Comparison of ENCODE assay signal across 27 mouse cellular contexts in genomic region chr2:38725427-38725826, GRCm38 (mm10). TPM values are rescaled to one million over a fixed set of nuclear protein-coding genes. Genes with fewer than 3 reads are reported as not detected.
DNase-seq lines count a peak whose midpoint lies in the region; ATAC-seq and TF ChIP-seq lines count a peak whose summit lies in the region.
"Had no signal": no experiment of that assay in that cellular context is flagged by ENCODE, and none has a peak within 500 bp of the region (broad histone marks: within the 10 kb centered on the region; RNA-seq: fewer than 3 reads in every experiment).

No protein-coding gene starts in this region.

- H3K27me3 ChIP-seq in lung, embryonic 16.5 days (ENCODE audit: control insufficient read depth, insufficient read depth, low read depth, low read length): no peaks in the 10 kb centered on the region
- H3K27me3 ChIP-seq in lung, postnatal 0 days (replicated peaks; ENCODE audit: insufficient read depth, low read length): no peaks in the 10 kb centered on the region
- no peaks in the 10 kb centered on the region for H3K27me3 ChIP-seq in midbrain, postnatal 0 days (ENCODE audit: insufficient read depth, low read length)
- H3K27me3 ChIP-seq: embryonic facial prominence, embryonic 13.5 days; forebrain, embryonic 15.5 days; liver, embryonic 12.5 days had no signal

- no peak for TF ChIP-seq CTCF in lung, postnatal 0 days (IDR thresholded peaks at IDR 0.05)
- no peak for TF ChIP-seq CTCF in midbrain, postnatal 0 days (IDR thresholded peaks at IDR 0.05)

- no peak for TF ChIP-seq EP300 in lung, postnatal 0 days (IDR thresholded peaks at IDR 0.05)

- H3K4me1 ChIP-seq in lung, embryonic 16.5 days (replicated peaks; ENCODE audit: control insufficient read depth, insufficient read depth, low read length): peaks cover 3% of the 10 kb centered on the region; the same call in 1 of the 2 replicates
- no peaks in the 10 kb centered on the region for H3K4me1 ChIP-seq in lung, postnatal 0 days (ENCODE audit: insufficient read depth, low read depth, low read length)
- no peaks in the 10 kb centered on the region for H3K4me1 ChIP-seq in midbrain, postnatal 0 days (ENCODE audit: insufficient read depth, low read length)
- H3K4me1 ChIP-seq: embryonic facial prominence, embryonic 13.5 days; forebrain, embryonic 15.5 days; liver, embryonic 12.5 days had no signal

- H3K36me3 ChIP-seq in lung, embryonic 16.5 days (ENCODE audit: control insufficient read depth, insufficient read depth, low read length): no peaks in the 10 kb centered on the region
- H3K36me3 ChIP-seq in lung, postnatal 0 days (ENCODE audit: insufficient read depth, low read length): no peaks in the 10 kb centered on the region
- H3K36me3 ChIP-seq in midbrain, postnatal 0 days (ENCODE audit: insufficient read depth, low read length): no peaks in the 10 kb centered on the region
- H3K36me3 ChIP-seq: embryonic facial prominence, embryonic 13.5 days; forebrain, embryonic 15.5 days; liver, embryonic 12.5 days had no signal

- peak; percentile 26 for DNase-seq in embryo, embryonic 11 days
- no peak for DNase-seq in embryo, embryonic 9.5 days (ENCODE audit: extremely low spot score)
- no peak for DNase-seq in lung, postnatal 0 days (ENCODE audit: low spot score)
- DNase-seq in mesoderm, embryonic 11.5 days (ENCODE audit: low read depth, low spot score): peak; percentile 30
- DNase-seq in heart, adult 9 months (ENCODE audit: low spot score in 2 of 2): no peak
- no peak for DNase-seq in midbrain, postnatal 0 days (ENCODE audit: low spot score)
- DNase-seq: adrenal gland, postnatal 36 days; cerebellum, adult 2 months; gastrocnemius, adult 2 months; heart, postnatal 4 days; kidney, adult 9 months; kidney, postnatal 25 days; lung, postnatal 10 days; midbrain, embryonic 14.5 days; right cerebral cortex, postnatal 25 days; thymus, postnatal 25 days had no signal

- 55% methylated on average over 3 of the region's 3 CpGs for WGBS in lung, embryonic 16.5 days
- WGBS in lung, postnatal 0 days: 46% methylated on average over 3 of the region's 3 CpGs
- 46% methylated on average over 3 of the region's 3 CpGs for WGBS in midbrain, postnatal 0 days

- H3K9me3 ChIP-seq in lung, embryonic 16.5 days (ENCODE audit: control insufficient read depth, low read length): no peaks in the 10 kb centered on the region
- no peaks in the 10 kb centered on the region for H3K9me3 ChIP-seq in lung, postnatal 0 days (ENCODE audit: low read length)
- no peaks in the 10 kb centered on the region for H3K9me3 ChIP-seq in midbrain, postnatal 0 days (ENCODE audit: low read length)
- H3K9me3 ChIP-seq: embryonic facial prominence, embryonic 13.5 days; forebrain, embryonic 15.5 days; heart, embryonic 13.5 days; liver, embryonic 12.5 days had no signal

- H3K4me3 ChIP-seq in lung, embryonic 16.5 days (ENCODE audit: low read length): no peak overlapping the region
- no peak overlapping the region for H3K4me3 ChIP-seq in lung, postnatal 0 days (ENCODE audit: low read depth, low read length)
- H3K4me3 ChIP-seq in midbrain, postnatal 0 days (ENCODE audit: low read depth, low read length): no peak overlapping the region
- H3K4me3 ChIP-seq: embryonic facial prominence, embryonic 13.5 days; forebrain, embryonic 15.5 days; gastrocnemius, adult 2 months; heart, embryonic 13.5 days; liver, embryonic 12.5 days had no signal

- H3K4me2 ChIP-seq in lung, embryonic 16.5 days (ENCODE audit: low read depth, low read length): no peak overlapping the region
- no peak overlapping the region for H3K4me2 ChIP-seq in lung, postnatal 0 days (replicated peaks; ENCODE audit: low read depth, low read length)
- H3K4me2 ChIP-seq in midbrain, postnatal 0 days (ENCODE audit: low read depth, low read length, poor library complexity, severe bottlenecking): no peak overlapping the region
- H3K4me2 ChIP-seq: embryonic facial prominence, embryonic 13.5 days; forebrain, embryonic 15.5 days; heart, embryonic 13.5 days; liver, embryonic 12.5 days had no signal

- ATAC-seq in lung, embryonic 16.5 days (ENCODE audit: low read depth): no peak
- no peak for ATAC-seq in lung, postnatal 0 days
- no peak for ATAC-seq in midbrain, postnatal 0 days (ENCODE audit: low FRiP score)
- ATAC-seq: activated CD4-positive, CD25-positive, alpha-beta regulatory T cell, adult 4 months; CD4-positive, CD25-positive, alpha-beta regulatory T cell, adult 4 months; forebrain, embryonic 15.5 days; hindbrain, postnatal 0 days; liver, embryonic 12.5 days had no signal

- no peak overlapping the region for H3K9ac ChIP-seq in lung, embryonic 16.5 days (ENCODE audit: low read length)
- no peak overlapping the region for H3K9ac ChIP-seq in lung, postnatal 0 days (replicated peaks; ENCODE audit: low read depth)
- no peak overlapping the region for H3K9ac ChIP-seq in midbrain, postnatal 0 days (replicated peaks; ENCODE audit: low read length, poor library complexity, severe bottlenecking)
- H3K9ac ChIP-seq: embryonic facial prominence, embryonic 13.5 days; forebrain, embryonic 15.5 days; heart, embryonic 13.5 days; liver, embryonic 12.5 days had no signal

- H3K27ac ChIP-seq in lung, embryonic 16.5 days (ENCODE audit: low read length): peak overlapping the region; percentile 30
- no peak overlapping the region for H3K27ac ChIP-seq in lung, postnatal 0 days (ENCODE audit: low read length)
- H3K27ac ChIP-seq in midbrain, postnatal 0 days (ENCODE audit: low read depth, low read length): no peak overlapping the region
- H3K27ac ChIP-seq: embryonic facial prominence, embryonic 13.5 days; forebrain, embryonic 15.5 days; gastrocnemius, adult 2 months; heart, embryonic 13.5 days; hindbrain, postnatal 0 days; liver, embryonic 12.5 days had no signal

RNA-seq across cellular contexts. Expression of gene Nr5a1, which starts 11.1 kb away (rescaled TPM):
- polyA plus RNA-seq in lung, embryonic 16.5 days (2015; fragmentation: Nextera tagmentation; extraction: Ambion mirVana): 0.21 TPM in 1 of 2 replicates, not detected in the other
- 0.08 and 0.15 TPM in 2 replicates for polyA plus RNA-seq in lung, postnatal 0 days (2015; fragmentation: Nextera tagmentation; extraction: Ambion mirVana)
- total RNA-seq in midbrain, postnatal 0 days (2014; rRNA removed): 0.11 and 0.61 TPM in 2 replicates
- 1.2 and 2.1 TPM in 2 replicates for polyA plus RNA-seq in midbrain, postnatal 0 days (2015; fragmentation: Nextera tagmentation; extraction: Ambion mirVana)
- total RNA-seq: gastrocnemius, adult 2 months; granulocyte monocyte progenitor cell, adult 5-6 weeks; left cerebral cortex, adult 18-20 months; megakaryocyte, adult 5-6 weeks had no signal
- polyA plus RNA-seq: activated CD4-positive, CD25-positive, alpha-beta regulatory T cell, adult 4 months; CD4-positive, CD25-positive, alpha-beta regulatory T cell, adult 4 months; cerebellum, adult 2 months; heart, embryonic 13.5 days; liver, embryonic 12.5 days; midbrain, embryonic 14.5 days had no signal

Comparison
In these comparisons a context has a peak if more than half of its experiments do, and no peak if none do; other contexts are left out.
1. DNase-seq: peak in embryo, embryonic 11 days (single experiment) and mesoderm, embryonic 11.5 days (single experiment); none in embryo, embryonic 9.5 days (single experiment), lung, postnatal 0 days (single experiment), heart, adult 9 months (0 of 2) and midbrain, postnatal 0 days (single experiment).